Comparison of ENCODE assay signal across 8 mouse cellular contexts in genomic region chr14:32309876-32310275, GRCm38 (mm10). TPM values are rescaled to one million over a fixed set of nuclear protein-coding genes. Genes with fewer than 3 reads are reported as not detected.
DNase-seq lines count a peak whose midpoint lies in the region; ATAC-seq and TF ChIP-seq lines count a peak whose summit lies in the region.

No protein-coding gene starts in this region.

- peak; percentile 62 for TF ChIP-seq RAD21 in CH12.LX (IDR thresholded peaks at IDR 0.05; ENCODE audit: low read depth, low read length)

- dilution Hi-C loops in CH12.LX (cut with MboI; ENCODE audit: extremely low pct_ligation_motif_present, extremely low pct_unique_long_range_greater_than_20kb, low sequenced_read_pairs), result no loop called here

- H3K27ac ChIP-seq in CH12.LX (ENCODE audit: insufficient read depth, low read depth), result no peak overlapping the region
- H3K27ac ChIP-seq in olfactory bulb, adult 2 months (ENCODE audit: insufficient read depth, low read depth, low read length), result no peak overlapping the region

- in situ Hi-C loops in CH12.LX (cut with MboI; ENCODE audit: low pct_ligation_motif_present, low pct_unique_long_range_greater_than_20kb, low sequenced_read_pairs), result no loop called here

- no peaks in the 10 kb centered on the region for H3K9me3 ChIP-seq in CH12.LX (replicated peaks; ENCODE audit: low read length)

- peak; percentile 23 to 75; a peak in 3 of 4 replicates for TF ChIP-seq CTCF in CH12.LX (conservative IDR thresholded peaks at IDR 0.05 in 1 of 2, IDR thresholded peaks at IDR 0.05 in 1 of 2; ENCODE audit: low read depth in 2 of 2, low read length in 2 of 2)
- TF ChIP-seq CTCF in olfactory bulb, adult 2 months (IDR thresholded peaks at IDR 0.05; ENCODE audit: insufficient read depth, low read depth, low read length), result peak; percentile 41; the same call in 1 of the 2 replicates

- intact Hi-C loops in left cerebral cortex, postnatal 14 days (cut with DNase I), result no loop called here

- H3K4me2 ChIP-seq in CH12.LX (ENCODE audit: insufficient read depth, low read depth, poor library complexity, severe bottlenecking), result no peak overlapping the region

- H3K79me2 ChIP-seq in CH12.LX (replicated peaks; ENCODE audit: control insufficient read depth, extremely low read depth, insufficient read depth, poor library complexity, severe bottlenecking), result no peaks in the 10 kb centered on the region

- WGBS in olfactory bulb, adult 2 months, result 43% methylated on average over 8 of the region's 8 CpGs

- H3K4me1 ChIP-seq in CH12.LX (ENCODE audit: control insufficient read depth in 1 of 2, insufficient read depth in 2 of 2), result peaks cover 4 to 5% of the 10 kb centered on the region in 2 experiments; a peak in 1 of 4 replicates
- H3K4me1 ChIP-seq in olfactory bulb, adult 2 months (ENCODE audit: control insufficient read depth, insufficient read depth, low read length), result no peaks in the 10 kb centered on the region

- no peaks in the 10 kb centered on the region for H3K27me3 ChIP-seq in CH12.LX (replicated peaks)

- H3K36me3 ChIP-seq in CH12.LX (replicated peaks in 1 of 2; ENCODE audit: control insufficient read depth in 1 of 2, insufficient read depth in 1 of 2, low read length in 1 of 2), result peaks cover under 1 to 24% of the 10 kb centered on the region in 2 experiments

- no peak for TF ChIP-seq EP300 in CH12.LX (IDR thresholded peaks at IDR 0.05; ENCODE audit: low read length)

- peak; percentile 24 for DNase-seq in 3134 (ENCODE audit: extremely low read depth, insufficient read length, low spot score)
- DNase-seq in CH12.LX (ENCODE audit: extremely low read depth), result peak; percentile 46
- DNase-seq in c-Kit-positive CD71-positive TER-119-positive erythroid progenitor cells, embryonic 14.5 days (ENCODE audit: low spot score), result peak; percentile 10
- DNase-seq in kidney, adult 18-20 months, result peak; percentile 64
- DNase-seq in left cerebral cortex, postnatal 14 days (ENCODE audit: low spot score in 2 of 2), result peak; percentile 59 to 67

- no peak overlapping the region for H3K4me3 ChIP-seq in CH12.LX (replicated peaks in 1 of 3; ENCODE audit: low read depth in 2 of 3, low read length in 2 of 3, poor library complexity in 1 of 3)
- H3K4me3 ChIP-seq in olfactory bulb, adult 2 months (ENCODE audit: insufficient read depth, low read depth, low read length), result no peak overlapping the region

- no peak overlapping the region for H3K9ac ChIP-seq in CH12.LX (ENCODE audit: insufficient read depth, low read depth)

- ATAC-seq in frontal cortex, adult (ENCODE audit: low TSS enrichment), result peak; percentile 91
- no peak for ATAC-seq in monocyte, adult 5-6 weeks (replicated peaks; ENCODE audit: insufficient number of reproducible peaks, low FRiP score, low TSS enrichment, poor library complexity, severe bottlenecking)

- no peak for TF ChIP-seq POLR2A in CH12.LX (IDR thresholded peaks at IDR 0.05; ENCODE audit: low read depth, low read length)
- TF ChIP-seq POLR2A in olfactory bulb, adult 2 months (IDR thresholded peaks at IDR 0.05; ENCODE audit: insufficient read depth, low read depth, low read length), result no peak

TF ChIP-seq in CH12.LX, 34 proteins besides CTCF, POLR2A, EP300 and RAD21:
- TF ChIP-seq TBP (conservative IDR thresholded peaks at IDR 0.05; ENCODE audit: low read depth, low read length) (no peak), SMC3 (IDR thresholded peaks at IDR 0.05; ENCODE audit: low read depth, low read length) (peak; percentile 68), KAT2A (IDR thresholded peaks at IDR 0.05; ENCODE audit: insufficient replicate concordance, low read length) (no peak), NELFE (IDR thresholded peaks at IDR 0.05; ENCODE audit: low read depth, low read length) (peak; percentile 35; the same call in 1 of the 2 replicates)

RNA-seq across cellular contexts. Expression of gene Ogdhl, which starts 11.9 kb away (rescaled TPM):
- total RNA-seq in CH12.LX (2012; rRNA removed) (8.2 and 11.1 TPM in 2 replicates), CH12.LX (2014; rRNA removed) (1.4 and 1.6 TPM in 2 replicates)
- polyA plus RNA-seq in CH12.LX (2012; ENCODE audit: insufficient read length, low read depth), result 6.0 and 6.5 TPM in 2 replicates
- total RNA-seq in left cerebral cortex, postnatal 14 days (2021), result 10 to 100 TPM; 75.7 to 77.6 TPM
- polyA plus RNA-seq in olfactory bulb, adult 2 months (2012; ENCODE audit: insufficient read depth, insufficient read length, low replicate concordance, missing spikeins), result not detected in 2 replicates
- total RNA-seq in monocyte, adult 5-6 weeks (2017), result not detected in 3 replicates

Comparison
In these comparisons a context has a peak if more than half of its experiments do, and no peak if none do; other contexts are left out.
1. DNase-seq: peak in every context shown above with its lines; median percentile 64 in kidney, adult 18-20 months; 63 in left cerebral cortex, postnatal 14 days; 46 in CH12.LX; 24 in 3134; 10 in c-Kit-positive CD71-positive TER-119-positive erythroid progenitor cells, embryonic 14.5 days.
2. RNA of gene Ogdhl, which starts 11.9 kb away (total RNA-seq): 75.7 to 77.6 TPM in left cerebral cortex, postnatal 14 days; 1.4 to 11.1 TPM in CH12.LX and not detected in monocyte, adult 5-6 weeks; every median in the first group is over 4 times any median in the second.